Mouse (Mus musculus): Measurements from ENCODE around the gene Ppp6r1.

Gene Ppp6r1

DNA sequence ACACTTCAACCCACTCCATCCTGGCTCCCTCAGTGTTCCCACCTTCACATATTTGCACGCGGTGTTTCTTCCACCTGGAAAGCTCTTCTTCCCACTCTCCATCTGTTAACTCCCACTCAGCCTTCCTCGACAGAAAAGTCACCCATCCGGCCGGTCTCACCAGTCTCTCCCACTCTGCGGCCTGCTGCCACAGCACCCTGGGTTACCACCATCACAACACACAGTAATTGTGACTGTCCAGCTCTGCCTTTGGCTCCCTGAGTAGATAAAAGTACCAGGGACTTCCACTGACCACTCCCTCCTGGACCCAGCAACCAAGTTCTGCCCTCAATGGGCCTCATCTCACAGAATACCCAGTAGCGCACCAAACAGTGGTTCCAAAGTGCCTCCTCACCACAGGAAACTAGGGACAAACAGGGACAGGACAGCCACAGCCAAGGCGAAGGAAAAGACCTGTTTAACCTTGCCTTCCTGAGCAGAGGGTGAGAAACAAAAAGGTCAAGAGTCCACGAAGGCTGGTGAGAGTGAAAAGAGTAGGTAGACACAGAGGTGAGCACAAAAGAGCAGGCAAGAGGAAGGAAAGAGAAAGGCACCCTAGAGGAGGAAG, 1.2 kb downstream of the Ppp6r1 start:
- peak in 1 of 2 experiments; percentile 20 for DNase-seq (ENCODE audit: low spot score in 2 of 2)

DNA sequence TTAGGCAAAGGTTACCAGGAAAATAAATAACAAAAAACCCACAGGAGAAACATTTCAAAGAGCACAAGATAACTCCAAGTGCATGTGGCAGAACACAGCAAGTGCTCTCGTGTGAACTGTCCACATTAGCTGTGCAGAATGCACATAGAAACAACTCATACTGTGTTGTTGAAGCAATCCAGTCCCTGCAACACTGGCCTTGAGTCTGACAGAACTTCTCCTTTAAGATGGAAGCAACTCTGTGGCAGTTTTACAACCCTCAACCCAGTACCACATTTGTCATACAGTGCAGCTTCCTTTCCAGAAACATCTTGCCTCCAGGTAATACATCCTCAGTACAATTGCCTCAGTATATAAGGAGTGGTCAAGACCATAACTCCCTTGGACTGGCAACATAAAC, 2.0 kb downstream of the Ppp6r1 start:
- no peak for DNase-seq (ENCODE audit: low spot score in 2 of 2)

DNA sequence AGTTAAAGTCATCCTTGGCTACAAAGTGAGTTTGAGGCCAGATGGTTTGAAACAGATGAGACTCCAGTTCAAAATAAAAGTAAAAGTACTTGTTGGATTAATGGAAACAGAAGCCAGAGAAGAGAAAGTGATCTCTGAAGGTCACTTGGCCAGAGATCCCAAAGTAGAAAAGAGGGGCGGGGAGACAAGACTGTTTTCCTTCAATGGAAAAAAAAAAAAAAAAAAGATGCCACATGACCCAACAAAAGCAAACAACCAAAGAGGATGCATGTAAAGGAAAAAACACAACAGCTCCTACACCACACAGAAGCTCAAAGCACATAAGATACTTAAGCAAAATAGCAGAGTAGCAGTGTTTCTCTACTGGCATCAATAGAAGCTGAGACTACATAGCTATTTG, 2.9 kb downstream of the Ppp6r1 start:
- DNase-seq (ENCODE audit: low spot score in 2 of 2) = no peak

DNA sequence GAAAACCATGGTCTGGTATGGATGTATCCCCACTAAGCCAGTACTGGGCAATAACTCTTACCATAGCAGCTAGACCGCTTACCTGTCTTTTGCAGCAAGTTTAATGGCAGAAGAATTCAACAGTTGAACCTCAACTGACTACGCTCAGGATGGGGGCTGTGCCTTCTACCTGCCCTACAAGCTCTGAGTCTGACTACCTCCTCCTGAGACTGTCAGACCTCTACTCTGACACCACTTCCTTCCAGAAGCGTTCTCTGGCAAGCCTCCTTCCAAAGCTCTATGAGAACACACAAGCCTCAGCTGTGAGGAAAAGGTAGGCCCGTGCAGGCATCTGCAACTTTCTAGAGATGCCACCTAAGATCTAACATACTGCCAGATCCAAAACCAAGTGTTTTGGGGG, 3.4 kb downstream of the Ppp6r1 start:
- no peak for DNase-seq (ENCODE audit: low spot score in 2 of 2)

DNA sequence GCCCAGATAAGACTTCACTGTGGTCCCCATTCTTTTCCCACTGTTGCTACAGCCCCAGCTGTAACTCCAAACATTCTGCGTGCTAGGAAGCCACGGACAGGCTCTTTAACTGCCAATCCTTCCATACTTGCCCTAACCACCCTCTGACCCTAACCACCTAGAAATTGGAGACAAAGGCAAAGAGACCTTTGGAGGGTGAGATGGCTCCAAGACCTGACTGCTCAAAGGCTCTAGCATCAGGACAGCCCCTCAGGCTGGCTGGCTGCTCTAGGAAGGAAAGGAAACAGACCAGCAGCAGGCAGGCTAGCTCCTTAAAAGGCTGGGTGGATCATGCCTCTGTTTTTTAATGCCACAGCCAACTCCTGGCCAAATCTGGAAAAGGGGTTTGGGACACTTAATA, 4.6 kb downstream of the Ppp6r1 start:
- DNase-seq (ENCODE audit: low spot score in 2 of 2) = no peak

DNA sequence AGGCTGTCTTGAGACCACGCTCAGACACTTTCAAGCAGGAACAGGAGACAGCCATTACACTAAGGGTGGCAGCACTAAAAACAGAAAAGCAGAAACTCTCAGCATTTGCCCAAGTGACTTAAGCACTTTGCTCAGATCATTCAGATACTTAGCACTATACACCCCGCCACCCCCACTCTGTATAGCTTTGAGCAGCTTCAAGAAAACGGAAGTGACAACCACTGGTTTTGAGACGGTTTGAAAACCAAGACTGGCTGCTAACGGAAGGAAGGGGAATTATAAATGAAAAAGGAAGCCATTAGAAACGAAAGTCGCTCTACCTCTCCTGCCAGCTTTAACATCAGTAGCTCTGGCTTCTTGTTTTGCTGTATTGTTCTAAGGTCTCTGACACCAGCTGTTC, 5.0 kb downstream of the Ppp6r1 start:
- no peak for DNase-seq (ENCODE audit: low spot score in 2 of 2)

DNA sequence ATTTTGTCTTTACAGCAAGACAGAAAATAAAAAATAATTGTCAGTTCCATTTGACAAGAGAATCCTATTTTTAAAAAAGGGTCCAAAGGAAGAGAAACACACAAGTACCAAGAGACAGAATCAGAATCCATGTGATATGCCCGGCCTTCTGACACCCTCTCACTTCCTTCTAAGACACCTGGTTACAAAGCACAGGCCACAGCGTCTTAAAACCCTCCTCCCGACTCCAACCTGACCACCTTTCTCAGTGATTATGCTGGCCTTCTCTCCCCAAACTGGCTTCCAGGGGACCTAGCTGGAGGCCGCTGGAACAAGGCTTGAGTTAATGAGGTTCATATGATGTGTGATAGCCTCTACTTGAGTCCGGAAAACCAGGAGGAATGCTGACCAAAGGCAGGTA, 5.5 kb downstream of the Ppp6r1 start:
- no peak for DNase-seq (ENCODE audit: low spot score in 2 of 2)

DNA sequence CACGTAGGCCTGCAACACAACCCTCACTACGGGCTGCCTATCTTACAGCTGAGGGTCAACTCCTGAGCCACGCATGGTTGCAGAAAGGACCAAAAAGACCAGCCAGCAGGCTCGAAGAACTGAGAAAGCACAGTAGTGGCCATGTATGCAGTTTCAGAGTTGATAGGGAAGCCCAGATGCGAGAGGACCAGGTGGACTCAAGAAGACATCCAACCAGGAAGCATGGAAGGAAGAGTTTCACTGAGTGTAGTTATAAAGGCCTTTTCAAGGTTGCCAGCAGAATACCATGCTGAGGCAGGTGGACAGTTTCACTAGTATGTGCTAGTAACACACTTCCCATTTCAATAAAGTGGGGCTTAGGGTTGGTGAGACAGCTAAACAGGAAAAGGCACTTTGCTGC, 6.1 kb downstream of the Ppp6r1 start:
- DNase-seq (ENCODE audit: low spot score in 2 of 2) = no peak

DNA sequence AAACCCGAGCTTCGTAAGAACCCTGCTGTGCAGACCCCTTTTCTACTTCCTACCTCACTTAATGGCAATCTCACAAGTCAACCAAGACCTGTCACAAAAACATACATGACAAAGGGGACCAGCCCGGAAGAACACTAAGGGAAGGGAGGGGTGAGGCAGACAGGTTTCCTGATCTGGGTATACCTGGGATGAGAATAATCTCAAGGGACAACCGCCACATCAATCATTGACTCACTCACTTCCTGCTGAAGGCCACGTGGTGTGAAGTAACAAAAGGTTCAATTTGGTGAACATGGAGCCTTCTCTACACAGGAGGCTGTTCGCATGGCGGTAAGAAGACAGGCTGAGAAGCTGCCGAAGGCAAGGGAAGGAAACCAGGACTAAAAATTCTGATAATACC, 7.2 kb downstream of the Ppp6r1 start:
- DNase-seq (ENCODE audit: low spot score in 2 of 2) = no peak

DNA sequence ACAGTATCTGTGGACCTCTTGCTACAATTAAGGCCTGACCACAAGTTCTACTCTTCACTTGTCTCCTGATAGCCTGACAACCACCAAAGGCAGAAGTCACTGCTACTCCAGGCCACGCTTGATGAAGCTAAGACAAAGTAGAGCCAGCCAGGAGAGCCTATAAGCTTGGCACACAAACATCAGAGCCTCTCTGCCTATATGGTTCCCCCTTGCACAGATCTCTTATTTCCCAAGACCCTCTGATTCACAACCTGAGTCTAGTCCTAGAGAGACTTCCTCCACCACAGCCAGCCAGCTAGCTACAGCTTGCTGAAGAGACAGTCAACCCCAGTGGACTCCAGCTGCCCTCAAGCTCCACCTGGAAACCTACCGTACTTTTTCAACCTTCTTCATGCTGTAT, 10.8 kb downstream of the Ppp6r1 start:
- DNase-seq (ENCODE audit: low spot score in 2 of 2) = no peak

DNA sequence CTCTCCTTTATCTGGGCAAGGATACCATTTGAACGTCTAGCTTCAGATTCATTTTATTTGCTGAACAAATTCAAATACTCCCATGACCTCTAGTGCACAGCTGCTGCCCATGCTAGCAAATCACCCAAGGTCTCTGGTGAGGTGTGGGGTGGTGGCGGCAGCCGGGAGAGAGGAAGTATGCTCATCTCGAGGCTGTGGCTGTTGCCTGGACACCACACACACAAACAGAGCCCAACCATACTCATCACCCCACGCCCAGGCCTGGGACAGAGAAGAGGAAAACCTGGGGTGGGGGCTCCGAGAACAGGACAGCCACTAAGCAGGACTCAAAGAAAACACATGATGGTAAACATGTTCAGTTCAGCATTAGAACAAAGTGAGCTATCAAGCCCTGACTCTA, 11.5 kb downstream of the Ppp6r1 start:
- DNase-seq (ENCODE audit: low spot score in 2 of 2) = no peak

DNA sequence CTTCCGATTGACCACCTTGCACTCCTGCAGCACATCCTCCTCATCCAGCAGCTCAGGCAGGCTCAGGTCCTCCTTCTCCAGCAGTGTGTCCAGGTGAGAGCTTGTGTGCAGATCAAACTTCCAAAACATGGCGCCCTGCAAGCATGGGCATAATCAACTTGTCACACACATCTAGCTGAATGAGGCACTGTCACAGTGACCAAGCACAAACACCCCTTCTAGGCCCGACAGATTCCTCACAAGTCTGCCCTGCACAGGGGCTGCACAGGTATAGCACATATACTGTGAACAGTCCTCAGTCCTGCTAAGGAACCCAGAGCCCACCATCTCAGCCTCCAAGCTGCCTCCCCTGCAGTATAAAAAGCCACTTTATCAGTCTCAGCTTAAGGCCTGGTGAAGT, 12.0 kb downstream of the Ppp6r1 start:
- no peak for DNase-seq (ENCODE audit: low spot score in 2 of 2)

DNA sequence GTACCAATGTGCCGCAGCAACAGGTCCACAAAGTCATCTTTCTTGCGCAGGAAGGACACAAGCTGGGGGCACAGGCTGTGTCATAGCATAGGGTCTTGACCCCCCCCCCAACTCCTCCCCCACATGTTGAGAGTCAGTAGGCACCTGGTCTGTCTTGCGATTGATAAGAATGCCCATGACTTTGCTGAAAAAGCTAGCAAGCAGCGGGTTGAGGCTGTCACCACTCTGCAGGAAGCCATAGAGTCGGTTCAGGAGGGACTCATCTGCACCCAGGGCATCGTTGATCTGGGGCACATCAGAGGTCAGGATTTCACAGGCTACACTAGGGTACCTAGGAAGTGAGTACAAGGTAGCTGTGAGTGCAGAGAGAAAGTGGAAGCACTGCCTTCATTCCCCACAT, 15.6 kb downstream of the Ppp6r1 start:
- no peak for DNase-seq (ENCODE audit: low spot score in 2 of 2)

DNA sequence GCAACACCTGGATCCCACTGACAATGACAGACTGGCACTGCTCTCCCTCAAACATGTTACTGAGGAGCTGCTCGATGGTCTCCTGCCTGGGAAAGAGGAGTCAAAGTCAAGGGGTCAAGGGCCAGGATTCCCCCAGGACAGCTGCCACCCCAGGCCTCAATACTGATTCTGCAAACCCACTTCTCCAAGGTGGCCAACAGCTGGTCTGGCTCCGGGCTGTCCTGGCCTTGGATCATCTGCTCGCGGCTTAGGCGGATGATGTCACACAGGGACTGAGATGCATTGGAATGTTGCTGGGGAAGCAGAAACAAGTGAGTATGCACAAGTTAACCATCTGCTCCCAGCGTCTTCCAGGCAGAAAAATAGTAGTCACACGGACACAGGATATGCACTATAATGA, 16.9 kb downstream of the Ppp6r1 start:
- no peak for DNase-seq (ENCODE audit: low spot score in 2 of 2)

DNA sequence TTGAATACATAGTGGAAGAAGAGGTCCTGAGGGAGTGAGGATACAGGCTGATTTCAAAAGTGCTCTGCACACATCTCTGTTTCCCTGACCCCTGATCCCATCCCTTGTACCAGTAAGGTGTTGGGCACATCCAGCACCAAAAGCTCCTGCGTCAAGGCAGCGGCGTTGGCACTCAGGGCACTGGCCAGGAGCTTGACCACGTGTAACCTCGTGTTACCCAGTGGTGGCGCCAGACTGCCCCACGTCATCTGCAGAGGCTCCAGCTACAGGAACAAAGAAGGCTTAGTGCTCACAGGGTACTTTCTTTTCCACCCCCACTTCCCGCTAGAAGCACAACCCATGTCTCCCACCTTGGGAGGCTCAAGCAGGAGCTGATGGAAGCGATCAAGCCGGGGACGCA, 17.7 kb downstream of the Ppp6r1 start:
- DNase-seq (ENCODE audit: low spot score in 2 of 2) = no peak

DNA sequence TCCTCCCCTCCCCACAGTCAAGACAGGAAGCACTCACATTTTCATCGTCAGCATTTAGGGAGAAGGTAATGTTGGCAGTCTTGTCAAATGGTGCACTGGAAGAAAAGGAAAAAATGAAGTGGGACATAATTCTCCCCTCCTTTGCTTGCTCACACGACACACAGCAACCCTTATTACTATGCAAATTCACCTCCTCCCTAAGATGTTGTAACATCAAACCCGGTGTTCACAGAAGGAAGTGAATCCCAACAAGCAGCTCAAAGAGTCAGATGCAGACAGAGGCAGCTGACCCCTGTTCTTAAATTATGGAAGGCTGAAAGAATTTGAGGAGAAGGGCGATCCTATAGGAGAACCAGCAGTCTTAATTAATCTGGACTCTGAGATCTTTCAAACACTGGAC, 22.6 kb downstream of the Ppp6r1 start:
- no peak for DNase-seq (ENCODE audit: low spot score in 2 of 2)

DNA sequence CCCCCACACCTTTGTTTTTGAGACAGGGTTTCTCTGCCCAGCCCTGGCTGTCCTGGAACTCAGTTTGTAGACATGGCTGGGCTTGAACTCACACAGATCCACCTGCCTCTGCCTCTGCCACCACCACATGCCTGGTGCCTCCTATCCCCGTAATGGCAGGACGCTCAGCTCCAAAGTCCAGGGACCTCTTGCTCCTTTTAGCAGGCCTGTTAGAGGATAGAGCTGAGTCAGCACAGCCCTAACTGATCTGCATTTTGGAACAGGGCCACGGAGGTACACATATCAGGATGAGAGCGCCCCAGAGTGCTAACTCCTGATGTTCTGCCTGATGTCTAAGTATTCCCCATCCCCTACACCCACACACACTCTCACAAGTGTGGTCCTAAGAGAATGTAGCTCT, 27.8 kb downstream of the Ppp6r1 start, which contains the start of gene Tmem86b:
Tmem86b (minus strand) TSS at position 392 of the 400 bp plus-strand sequence.
- no peak for DNase-seq (ENCODE audit: low spot score in 2 of 2)

DNA sequence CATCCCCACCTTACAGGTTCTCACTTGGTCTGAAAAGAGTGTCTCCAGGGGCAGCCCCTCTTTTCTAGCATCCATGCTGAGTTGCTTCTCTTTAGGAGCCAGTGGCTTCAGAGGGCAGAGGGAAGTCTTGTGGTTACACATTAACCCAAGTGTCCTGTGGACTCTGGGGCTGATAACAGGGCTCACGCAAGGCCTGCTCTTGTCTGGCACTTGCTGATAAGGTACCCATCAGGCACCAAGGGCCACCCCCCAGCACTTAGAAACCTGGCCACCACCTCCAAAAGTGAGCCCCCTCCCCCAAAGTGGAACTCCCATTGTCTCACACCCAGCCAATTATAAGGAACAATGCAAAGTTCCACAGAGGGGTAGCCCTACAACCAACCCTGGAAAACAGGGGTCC, 28.6 kb downstream of the Ppp6r1 start:
- no peak for DNase-seq (ENCODE audit: low spot score in 2 of 2)

DNA sequence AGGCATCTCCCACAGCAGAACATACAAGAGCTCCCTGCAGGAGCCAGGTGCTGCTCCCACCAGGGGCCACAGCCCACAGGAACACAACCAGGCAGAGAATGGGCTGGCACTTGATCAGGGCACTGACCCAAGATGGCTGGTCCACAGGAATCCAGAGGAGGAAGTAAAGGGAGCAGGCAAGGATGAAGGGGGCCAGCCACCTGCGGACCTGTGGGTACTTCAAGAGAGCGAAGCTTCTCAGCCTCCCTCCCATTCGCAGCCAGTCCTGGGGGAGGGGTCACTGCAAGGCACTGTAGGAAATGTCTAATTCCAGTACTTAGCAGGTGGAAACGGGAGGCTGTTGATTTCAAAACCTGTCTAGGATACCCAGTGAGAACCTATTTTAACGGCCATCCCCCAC, 29.2 kb downstream of the Ppp6r1 start:
- no peak for DNase-seq (ENCODE audit: low spot score in 2 of 2)

DNA sequence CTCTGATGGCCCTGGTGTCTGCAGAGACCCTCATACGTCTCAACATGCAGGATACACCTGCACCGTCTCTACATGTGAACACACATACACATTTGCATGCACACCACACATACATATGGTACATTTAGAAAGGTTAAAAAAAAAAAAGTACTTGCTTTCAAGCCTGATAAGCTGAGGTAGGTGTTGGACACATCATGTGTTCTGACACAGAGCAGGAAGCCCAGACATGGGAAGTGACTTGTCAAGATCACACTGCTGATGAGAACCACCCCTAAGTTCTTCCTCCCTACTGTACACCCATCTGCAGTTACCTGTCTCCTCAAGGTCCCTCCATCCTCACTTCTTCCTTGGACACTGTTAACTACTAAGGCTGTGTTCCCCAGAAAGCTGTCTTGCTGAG, 32.9 kb downstream of the Ppp6r1 start:
- no peak for DNase-seq (ENCODE audit: low spot score in 2 of 2)

DNA sequence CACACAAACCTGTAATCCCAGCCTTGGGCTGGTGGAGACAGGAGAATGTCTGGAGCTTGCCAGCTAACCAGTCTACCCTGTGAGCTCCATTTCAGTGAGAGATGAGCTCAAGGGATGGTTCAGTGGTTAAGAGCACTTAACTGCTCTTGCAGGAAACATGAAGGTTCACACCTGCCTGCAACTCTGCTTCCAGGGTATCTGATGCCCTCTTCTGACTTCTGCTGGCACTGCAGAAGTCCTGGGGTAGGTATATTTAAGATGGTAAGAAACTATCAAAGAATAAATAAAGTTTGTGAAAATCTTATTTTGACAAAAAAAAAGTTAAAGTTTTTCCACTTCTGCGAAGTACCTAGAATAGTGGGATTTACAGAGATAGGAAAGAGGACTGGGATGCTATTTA, 34.5 kb downstream of the Ppp6r1 start:
- DNase-seq (ENCODE audit: low spot score in 2 of 2) = no peak

DNA sequence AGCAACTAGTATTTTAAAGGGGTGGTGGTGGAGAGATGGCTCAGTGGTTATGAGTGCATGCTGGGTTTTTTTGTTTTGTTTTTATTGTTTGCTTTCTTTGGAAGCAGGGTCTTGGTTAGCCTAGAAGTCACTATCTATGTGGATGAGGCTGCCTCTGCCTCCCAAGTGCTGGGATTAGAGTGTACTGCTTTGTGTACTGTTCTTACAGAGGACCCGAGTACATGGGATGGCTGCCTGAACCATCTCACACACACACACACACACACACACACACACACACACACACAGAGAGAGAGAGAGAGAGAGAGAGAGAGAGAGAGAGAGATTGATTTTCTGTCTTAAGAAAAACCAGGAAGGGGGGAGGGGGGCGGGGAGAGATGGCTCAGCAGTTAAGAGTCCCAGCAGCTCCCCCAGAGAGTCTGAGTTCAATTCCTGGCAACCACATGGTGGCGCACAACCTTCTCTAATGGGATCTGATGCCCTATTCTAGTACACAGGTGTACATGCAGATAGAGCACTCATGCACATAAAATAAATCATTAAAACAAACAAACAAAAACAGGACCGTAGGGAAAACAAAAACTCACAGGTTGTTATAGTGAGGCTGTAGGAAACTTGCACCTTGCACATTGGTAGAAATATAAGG, 35.2 kb downstream of the Ppp6r1 start:
- DNase-seq (ENCODE audit: low spot score in 2 of 2) = no peak

DNA sequence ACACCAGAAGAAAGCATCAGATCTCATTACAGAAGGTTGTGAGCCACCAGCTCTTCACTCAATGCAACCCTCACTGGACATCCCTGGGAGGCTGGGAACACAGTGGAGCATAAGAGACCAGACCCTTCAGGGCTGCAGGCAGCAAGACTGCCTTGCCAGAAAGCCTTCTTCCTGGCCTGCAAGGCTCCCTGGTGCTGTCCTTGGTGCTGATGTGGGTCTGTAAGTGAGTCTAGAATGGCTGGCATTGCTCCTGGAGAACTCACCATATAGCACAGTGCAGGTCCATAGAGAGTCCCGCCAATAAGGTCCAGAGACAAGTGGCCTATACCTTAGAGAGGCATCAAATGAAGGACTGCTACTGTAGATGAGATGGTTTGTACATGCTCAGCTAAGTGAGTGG, 38.8 kb downstream of the Ppp6r1 start:
- DNase-seq (ENCODE audit: low spot score in 2 of 2) = no peak
